Mouse (Mus musculus): ENCODE measurements around the gene Mllt6. TPM values are rescaled to one million over a fixed set of nuclear protein-coding genes. Genes with fewer than 3 reads are reported as not detected.
A peak's percentile ranks its signal among the peaks of the same experiment; 100 is the strongest.

Mllt6 gene
- total and polyA plus RNA-seq, 3 experiments, result 24.3 to 55.6 (median 43.0) TPM

GRCm38 (mm10) chr11:97659267-97659989, 3.8 kb upstream of the Mllt6 start (continued):
- no peak for TF ChIP-seq USF1 (IDR thresholded peaks at IDR 0.05; ENCODE audit: low read depth, low read length)
- TF ChIP-seq CTCF (conservative IDR thresholded peaks at IDR 0.05 in 1 of 2, IDR thresholded peaks at IDR 0.05 in 1 of 2; ENCODE audit: low read depth in 2 of 2, low read length in 2 of 2), result no peak
- peak; percentile 95 for TF ChIP-seq TBP (conservative IDR thresholded peaks at IDR 0.05; ENCODE audit: low read depth, low read length)
- TF ChIP-seq MAX (IDR thresholded peaks at IDR 0.05; ENCODE audit: low read length), result peak; percentile 80
- peak; percentile 95 for TF ChIP-seq CHD2 (IDR thresholded peaks at IDR 0.05; ENCODE audit: low read length)
- 0 out of 2 replicates have a peak, but pooled peaks have one; percentile 47 for TF ChIP-seq E2F4 (IDR thresholded peaks at IDR 0.05; ENCODE audit: insufficient replicate concordance, low read depth, low read length)
- TF ChIP-seq NELFE (IDR thresholded peaks at IDR 0.05; ENCODE audit: low read depth, low read length), result peak; percentile 81
- TF ChIP-seq PAX5 (IDR thresholded peaks at IDR 0.05; ENCODE audit: low read length), result no peak
- TF ChIP-seq UBTF (IDR thresholded peaks at IDR 0.05; ENCODE audit: low read depth, low read length), result peak; percentile 73
- peak; percentile 94 for TF ChIP-seq POLR2A (IDR thresholded peaks at IDR 0.05; ENCODE audit: low read depth, low read length)
- TF ChIP-seq BHLHE40 (IDR thresholded peaks at IDR 0.05; ENCODE audit: low read depth, low read length), result peak; percentile 94
- TF ChIP-seq MAFK (IDR thresholded peaks at IDR 0.05; ENCODE audit: insufficient replicate concordance, low read length), result peak; percentile 73
- TF ChIP-seq SIN3A (IDR thresholded peaks at IDR 0.05; ENCODE audit: low read length), result peak; percentile 87
- TF ChIP-seq ELF1 (IDR thresholded peaks at IDR 0.05; ENCODE audit: low read depth, low read length), result peak; percentile 53; the same call in 1 of the 2 replicates
- peak; percentile 88 for TF ChIP-seq MXI1 (IDR thresholded peaks at IDR 0.05; ENCODE audit: low read depth, low read length)
- peak; percentile 97 for TF ChIP-seq POLR2AphosphoS2 (IDR thresholded peaks at IDR 0.05; ENCODE audit: low read depth, low read length)
- TF ChIP-seq EP300 (IDR thresholded peaks at IDR 0.05; ENCODE audit: low read length), result peak; percentile 87
- TF ChIP-seq RAD21 (IDR thresholded peaks at IDR 0.05; ENCODE audit: low read depth, low read length), result peak; percentile 2
- TF ChIP-seq NRF1 (IDR thresholded peaks at IDR 0.05; ENCODE audit: low read depth, low read length), result no peak
- TF ChIP-seq USF2 (conservative IDR thresholded peaks at IDR 0.05; ENCODE audit: low read depth, low read length), result no peak
- peak; percentile 90 for TF ChIP-seq MEF2A (IDR thresholded peaks at IDR 0.05; ENCODE audit: borderline replicate concordance, low read depth, low read length)

- Histone ChIP-seq H3K4me2 (ENCODE audit: insufficient read depth, low read depth, poor library complexity, severe bottlenecking) (peak overlapping the region; percentile 97), H3K27ac (ENCODE audit: insufficient read depth, low read depth) (peak overlapping the region; percentile 98), H3K79me2 (replicated peaks; ENCODE audit: control insufficient read depth, extremely low read depth, insufficient read depth, poor library complexity, severe bottlenecking) (peaks cover 32% of the 10 kb centered on the region), H3K4me3 (replicated peaks in 1 of 3; ENCODE audit: low read depth in 2 of 3, low read length in 2 of 3, poor library complexity in 1 of 3) (peak overlapping the region; percentile 82 to 88 (median 87)), H3K4me1 (ENCODE audit: control insufficient read depth in 1 of 2, insufficient read depth in 2 of 2) (peaks cover 18 to 41% of the 10 kb centered on the region in 2 experiments), H3K36me3 (replicated peaks in 1 of 2; ENCODE audit: control insufficient read depth in 1 of 2, insufficient read depth in 1 of 2, low read length in 1 of 2) (peaks cover 12 to 35% of the 10 kb centered on the region in 2 experiments), H3K9me3 (replicated peaks; ENCODE audit: low read length) (no peaks in the 10 kb centered on the region), H3K9ac (ENCODE audit: insufficient read depth, low read depth) (peak overlapping the region; percentile 100), H3K27me3 (replicated peaks) (no peaks in the 10 kb centered on the region)
- peak; percentile 79 for DNase-seq (ENCODE audit: extremely low read depth)
- in situ Hi-C loops (cut with MboI; ENCODE audit: low pct_ligation_motif_present, low pct_unique_long_range_greater_than_20kb, low sequenced_read_pairs), result no loop called here
- dilution Hi-C loops (cut with MboI; ENCODE audit: extremely low pct_ligation_motif_present, extremely low pct_unique_long_range_greater_than_20kb, low sequenced_read_pairs), result no loop called here
- TF ChIP-seq GABPA (IDR thresholded peaks at IDR 0.05; ENCODE audit: insufficient replicate concordance, low read depth, low read length) (no peak), ZNF384 (IDR thresholded peaks at IDR 0.05; ENCODE audit: low read depth, low read length) (no peak), NELFE (IDR thresholded peaks at IDR 0.05; ENCODE audit: low read depth, low read length) (peak; percentile 91), POLR2AphosphoS2 (IDR thresholded peaks at IDR 0.05; ENCODE audit: low read depth, low read length) (no peak), E2F4 (IDR thresholded peaks at IDR 0.05; ENCODE audit: insufficient replicate concordance, low read depth, low read length) (0 out of 2 replicates have a peak, but pooled peaks have one; percentile 68), POLR2A (IDR thresholded peaks at IDR 0.05; ENCODE audit: low read depth, low read length) (peak; percentile 95), JUND (conservative IDR thresholded peaks at IDR 0.05; ENCODE audit: low read depth, low read length) (no peak), MYC (IDR thresholded peaks at IDR 0.05; ENCODE audit: low read depth, low read length) (no peak), ZC3H11A (IDR thresholded peaks at IDR 0.05; ENCODE audit: low read depth, low read length) (no peak), TCF12 (IDR thresholded peaks at IDR 0.05; ENCODE audit: low read depth, low read length) (peak; percentile 77), PAX5 (IDR thresholded peaks at IDR 0.05; ENCODE audit: low read length) (no peak), ZKSCAN1 (IDR thresholded peaks at IDR 0.05; ENCODE audit: borderline replicate concordance, low read depth, low read length) (peak; percentile 76), IRF4 (IDR thresholded peaks at IDR 0.05; ENCODE audit: low read depth, low read length) (peak; percentile 50; the same call in 1 of the 2 replicates), ZMIZ1 (IDR thresholded peaks at IDR 0.05; ENCODE audit: low read depth, low read length) (peak; percentile 96), KAT2A (IDR thresholded peaks at IDR 0.05; ENCODE audit: insufficient replicate concordance, low read length) (0 out of 2 replicates have a peak, but pooled peaks have one; percentile 59), CTCF (conservative IDR thresholded peaks at IDR 0.05 in 1 of 2, IDR thresholded peaks at IDR 0.05 in 1 of 2; ENCODE audit: low read depth in 2 of 2, low read length in 2 of 2) (no peak), SIN3A (IDR thresholded peaks at IDR 0.05; ENCODE audit: low read length) (peak; percentile 90), NRF1 (IDR thresholded peaks at IDR 0.05; ENCODE audit: low read depth, low read length) (peak; percentile 46; the same call in 1 of the 2 replicates), ELF1 (IDR thresholded peaks at IDR 0.05; ENCODE audit: low read depth, low read length) (peak; percentile 85), ETS1 (conservative IDR thresholded peaks at IDR 0.05; ENCODE audit: low read depth, low read length) (no peak), RAD21 (IDR thresholded peaks at IDR 0.05; ENCODE audit: low read depth, low read length) (no peak), TBP (conservative IDR thresholded peaks at IDR 0.05; ENCODE audit: low read depth, low read length) (peak; percentile 78; the same call in 1 of the 2 replicates), USF1 (IDR thresholded peaks at IDR 0.05; ENCODE audit: low read depth, low read length) (no peak)
These were observed 3.1 kb upstream of the Mllt6 start for GRCm38 (mm10) chr11:97659990-97660714.
